Comparison of ENCODE assay signal across 19 mouse cellular contexts in the genomic region with DNA sequence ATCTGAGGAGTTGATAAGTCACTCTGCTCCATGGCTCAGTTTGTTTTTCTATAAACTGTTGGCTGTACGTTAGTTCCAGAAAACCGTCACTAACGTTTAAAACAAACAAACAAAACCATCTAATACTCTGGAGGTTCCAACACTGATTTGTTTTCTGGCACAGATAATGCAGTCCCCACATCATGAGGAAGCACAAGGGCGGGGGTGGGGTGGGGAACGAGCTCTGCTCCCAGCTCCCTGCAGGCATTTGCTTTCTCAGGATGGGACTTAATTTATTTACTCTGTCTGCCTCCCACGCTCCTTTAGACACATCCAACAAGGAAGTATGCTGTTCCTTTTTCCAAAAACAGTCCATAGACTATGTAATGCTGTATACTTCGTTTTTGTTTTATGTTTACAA. TPM values are rescaled to one million over a fixed set of nuclear protein-coding genes. Genes with fewer than 3 reads are reported as not detected.
DNase-seq lines count a peak whose midpoint lies in the region; ATAC-seq and TF ChIP-seq lines count a peak whose summit lies in the region.
"Had no signal": no experiment of that assay in that cellular context is flagged by ENCODE, and none has a peak within 500 bp of the region (broad histone marks: within the 10 kb centered on the region; RNA-seq: fewer than 3 reads in every experiment).

No protein-coding gene starts in this region.

- no peaks in the 10 kb centered on the region for H3K36me3 ChIP-seq in intestine, embryonic 15.5 days
- H3K36me3 ChIP-seq in intestine, postnatal 0 days (ENCODE audit: control insufficient read depth, insufficient read depth), result no peaks in the 10 kb centered on the region
- no peaks in the 10 kb centered on the region for H3K36me3 ChIP-seq in liver, adult 2 months (ENCODE audit: control insufficient read depth, insufficient read depth, low read length)
- no peaks in the 10 kb centered on the region for H3K36me3 ChIP-seq in intestine, embryonic 16.5 days (ENCODE audit: control insufficient read depth, insufficient read depth, low read length)
- H3K36me3 ChIP-seq: embryonic facial prominence, embryonic 13.5 days; heart, embryonic 13.5 days; liver, embryonic 13.5 days; midbrain, embryonic 10.5 days had no signal

- H3K4me2 ChIP-seq in intestine, embryonic 15.5 days (replicated peaks), result no peak overlapping the region
- no peak overlapping the region for H3K4me2 ChIP-seq in intestine, postnatal 0 days (replicated peaks; ENCODE audit: low read depth)
- H3K4me2 ChIP-seq in intestine, embryonic 16.5 days (ENCODE audit: low read depth, low read length), result no peak overlapping the region
- H3K4me2 ChIP-seq: embryonic facial prominence, embryonic 13.5 days; heart, embryonic 13.5 days; liver, embryonic 13.5 days had no signal

- 23% methylated on average over 7 of the region's 7 CpGs for WGBS in intestine, embryonic 15.5 days
- WGBS in intestine, postnatal 0 days, result 33% methylated on average over 7 of the region's 7 CpGs
- 39% methylated on average over 7 of the region's 7 CpGs for WGBS in liver, adult 2 months
- 27% methylated on average over 7 of the region's 7 CpGs for WGBS in intestine, embryonic 16.5 days

- ATAC-seq in intestine, embryonic 15.5 days, result 0 out of 2 replicates have a peak, but pooled peaks have one; percentile 45
- no peak for ATAC-seq in intestine, postnatal 0 days
- peak; percentile 48; the same call in 1 of the 2 replicates for ATAC-seq in intestine, embryonic 16.5 days
- ATAC-seq: forebrain, embryonic 16.5 days; hindbrain, embryonic 16.5 days had no signal

- no peak overlapping the region for H3K9ac ChIP-seq in intestine, embryonic 15.5 days
- H3K9ac ChIP-seq in intestine, postnatal 0 days (ENCODE audit: low read depth, low read length), result no peak overlapping the region
- no peak overlapping the region for H3K9ac ChIP-seq in liver, adult 2 months (ENCODE audit: low read depth, low read length)
- H3K9ac ChIP-seq in intestine, embryonic 16.5 days (ENCODE audit: low read depth, low read length), result no peak overlapping the region
- H3K9ac ChIP-seq: embryonic facial prominence, embryonic 13.5 days; heart, embryonic 13.5 days; liver, embryonic 13.5 days had no signal

- H3K4me3 ChIP-seq in intestine, embryonic 15.5 days (replicated peaks), result no peak overlapping the region
- H3K4me3 ChIP-seq in intestine, postnatal 0 days (ENCODE audit: low read depth, low read length), result no peak overlapping the region
- no peak overlapping the region for H3K4me3 ChIP-seq in liver, adult 2 months (ENCODE audit: insufficient read depth, low read depth, low read length)
- H3K4me3 ChIP-seq in intestine, embryonic 16.5 days (ENCODE audit: low read length), result no peak overlapping the region
- H3K4me3 ChIP-seq: embryonic facial prominence, embryonic 13.5 days; heart, embryonic 13.5 days; liver, embryonic 13.5 days; midbrain, embryonic 10.5 days had no signal

- no peaks in the 10 kb centered on the region for H3K4me1 ChIP-seq in intestine, embryonic 15.5 days (replicated peaks)
- no peaks in the 10 kb centered on the region for H3K4me1 ChIP-seq in intestine, postnatal 0 days (replicated peaks; ENCODE audit: control insufficient read depth, insufficient read depth, low read length)
- H3K4me1 ChIP-seq in liver, adult 2 months (ENCODE audit: control insufficient read depth, insufficient read depth, low read length), result no peaks in the 10 kb centered on the region
- no peaks in the 10 kb centered on the region for H3K4me1 ChIP-seq in intestine, embryonic 16.5 days (ENCODE audit: control insufficient read depth, insufficient read depth, low read length)
- H3K4me1 ChIP-seq: heart, embryonic 13.5 days; liver, embryonic 13.5 days; midbrain, embryonic 10.5 days had no signal

- TF ChIP-seq CTCF in intestine, postnatal 0 days (IDR thresholded peaks at IDR 0.05; ENCODE audit: low read depth), result no peak
- TF ChIP-seq CTCF in liver, adult 2 months (IDR thresholded peaks at IDR 0.05; ENCODE audit: low read depth, low read length), result no peak

- no peaks in the 10 kb centered on the region for H3K9me3 ChIP-seq in intestine, embryonic 15.5 days
- no peaks in the 10 kb centered on the region for H3K9me3 ChIP-seq in intestine, postnatal 0 days (ENCODE audit: control insufficient read depth)
- no peaks in the 10 kb centered on the region for H3K9me3 ChIP-seq in intestine, embryonic 16.5 days (ENCODE audit: control insufficient read depth, low read length)
- H3K9me3 ChIP-seq: embryonic facial prominence, embryonic 13.5 days; heart, embryonic 13.5 days; liver, embryonic 13.5 days; midbrain, embryonic 10.5 days had no signal

- peak; percentile 4 for DNase-seq in liver, adult 2 months (ENCODE audit: extremely low read depth, low read depth, low spot score)
- DNase-seq in liver (no peak), adipocyte (ENCODE audit: low spot score) (peak; percentile 17)
- DNase-seq in right cerebral cortex, adult 18-20 months, result no peak
- DNase-seq: adrenal gland, adult 8-10 months; cerebellum, adult 11 months; cerebellum, postnatal 10 days; liver, embryonic 13.5 days; lung, postnatal 36 days; thymus, postnatal 25 days had no signal

- no peaks in the 10 kb centered on the region for H3K79me2 ChIP-seq in liver, adult 2 months (ENCODE audit: control insufficient read depth, insufficient read depth, low read length)

- no peak overlapping the region for H3K27ac ChIP-seq in intestine, embryonic 15.5 days
- no peak overlapping the region for H3K27ac ChIP-seq in intestine, postnatal 0 days (ENCODE audit: low read depth, low read length)
- no peak overlapping the region for H3K27ac ChIP-seq in liver, adult 2 months (replicated peaks; ENCODE audit: insufficient read depth, low read depth, low read length)
- H3K27ac ChIP-seq in intestine, embryonic 16.5 days (ENCODE audit: low read length), result no peak overlapping the region; the same call in 1 of the 2 replicates
- H3K27ac ChIP-seq: embryonic facial prominence, embryonic 13.5 days; heart, embryonic 13.5 days; liver, embryonic 13.5 days; midbrain, embryonic 10.5 days had no signal

- no peak for TF ChIP-seq POLR2A in liver, adult 2 months (IDR thresholded peaks at IDR 0.05; ENCODE audit: extremely low read depth, insufficient read depth, low read length)

- H3K27me3 ChIP-seq in intestine, embryonic 15.5 days (replicated peaks), result no peaks in the 10 kb centered on the region
- H3K27me3 ChIP-seq in intestine, postnatal 0 days (replicated peaks; ENCODE audit: control insufficient read depth, insufficient read depth, low read length), result no peaks in the 10 kb centered on the region
- no peaks in the 10 kb centered on the region; the same call in 1 of the 2 replicates for H3K27me3 ChIP-seq in liver, adult 2 months (ENCODE audit: control insufficient read depth, insufficient read depth, low read length)
- no peaks in the 10 kb centered on the region for H3K27me3 ChIP-seq in intestine, embryonic 16.5 days (replicated peaks; ENCODE audit: control insufficient read depth, insufficient read depth, low read length)
- H3K27me3 ChIP-seq: embryonic facial prominence, embryonic 13.5 days; heart, embryonic 13.5 days; liver, embryonic 13.5 days had no signal

RNA-seq across cellular contexts. Expression of a gene that starts 23.5 kb away (rescaled TPM):
- polyA plus RNA-seq in intestine, embryonic 15.5 days (2015; fragmentation: Nextera tagmentation; extraction: Ambion mirVana), result 0.30 and 0.83 TPM in 2 replicates
- 0.68 and 0.94 TPM in 2 replicates for polyA plus RNA-seq in intestine, postnatal 0 days (2015; fragmentation: Nextera tagmentation; extraction: Ambion mirVana)
- total RNA-seq in liver, adult 2 months (2014; rRNA removed), result not detected in 2 replicates
- polyA plus RNA-seq in liver, adult 2 months (2012; rRNA removed), result not detected in 2 replicates
- polyA plus RNA-seq in intestine, embryonic 16.5 days (2015; fragmentation: Nextera tagmentation; extraction: Ambion mirVana), result 0.32 and 0.64 TPM in 2 replicates
- total RNA-seq: neutrophil, adult 5-6 weeks had no signal
- polyA plus RNA-seq: liver, embryonic 13.5 days had no signal

Comparison
In these comparisons a context has a peak if more than half of its experiments do, and no peak if none do; other contexts are left out.
1. DNase-seq: peak in liver, adult 2 months (single experiment) and adipocyte (single experiment); none in liver (single experiment) and right cerebral cortex, adult 18-20 months (single experiment).